Mouse (Mus musculus): Measurements from ENCODE around the gene Ttll1. TPM values are rescaled to one million over a fixed set of nuclear protein-coding genes. Genes with fewer than 3 reads are reported as not detected.

The Ttll1 gene
- polyA plus RNA-seq, 1 experiment from 2014 or later = 35.3 TPM

- WGBS = 75% methylated on average over 22 of the region's 22 CpGs
- Histone ChIP-seq H3K27me3 (ENCODE audit: control insufficient read depth, insufficient read depth, low read length) (no peaks in the 10 kb centered on the region), H3K9me3 (ENCODE audit: control insufficient read depth, low read length) (no peaks in the 10 kb centered on the region), H3K9ac (ENCODE audit: low read length) (no peak overlapping the region), H3K27ac (ENCODE audit: low read depth, low read length) (no peak overlapping the region), H3K4me1 (replicated peaks; ENCODE audit: control insufficient read depth, insufficient read depth, low read length) (no peaks in the 10 kb centered on the region), H3K4me3 (ENCODE audit: low read depth, low read length) (no peak overlapping the region), H3K4me2 (ENCODE audit: low read depth, low read length, severe bottlenecking) (no peak overlapping the region), H3K36me3 (ENCODE audit: control insufficient read depth, insufficient read depth, low read length) (no peaks in the 10 kb centered on the region; the same call in 1 of the 2 replicates)
- ATAC-seq (replicated peaks; ENCODE audit: low FRiP score) = no peak
- DNase-seq (ENCODE audit: low spot score) = no peak
These were observed 14.8 kb downstream of the Ttll1 start for GRCm38 (mm10) chr15:83495787-83496367.

- Histone ChIP-seq H3K9me3 (ENCODE audit: control insufficient read depth, low read length) (no peaks in the 10 kb centered on the region), H3K4me2 (ENCODE audit: low read depth, low read length, severe bottlenecking) (no peak overlapping the region), H3K36me3 (ENCODE audit: control insufficient read depth, insufficient read depth, low read length) (no peaks in the 10 kb centered on the region; the same call in 1 of the 2 replicates), H3K27ac (ENCODE audit: low read depth, low read length) (no peak overlapping the region), H3K9ac (ENCODE audit: low read length) (no peak overlapping the region), H3K27me3 (ENCODE audit: control insufficient read depth, insufficient read depth, low read length) (no peaks in the 10 kb centered on the region), H3K4me3 (ENCODE audit: low read depth, low read length) (no peak overlapping the region), H3K4me1 (replicated peaks; ENCODE audit: control insufficient read depth, insufficient read depth, low read length) (no peaks in the 10 kb centered on the region)
- WGBS = 89% methylated on average over 3 of the region's 3 CpGs
- no peak for DNase-seq (ENCODE audit: low spot score)
- ATAC-seq (replicated peaks; ENCODE audit: low FRiP score) = no peak
These were observed 15.5 kb downstream of the Ttll1 start for GRCm38 (mm10) chr15:83495195-83495594.

- no peaks in the 10 kb centered on the region for H3K4me1 ChIP-seq (replicated peaks; ENCODE audit: control insufficient read depth, insufficient read depth, low read length)
- H3K4me3 ChIP-seq (ENCODE audit: low read depth, low read length) = no peak overlapping the region
- no peak for DNase-seq (ENCODE audit: low spot score)
- ATAC-seq (replicated peaks; ENCODE audit: low FRiP score) = no peak
- 74% methylated on average over 6 of the region's 6 CpGs for WGBS
- no peaks in the 10 kb centered on the region; the same call in 1 of the 2 replicates for H3K36me3 ChIP-seq (ENCODE audit: control insufficient read depth, insufficient read depth, low read length)
- H3K27me3 ChIP-seq (ENCODE audit: control insufficient read depth, insufficient read depth, low read length) = no peaks in the 10 kb centered on the region
- H3K4me2 ChIP-seq (ENCODE audit: low read depth, low read length, severe bottlenecking) = no peak overlapping the region
- no peaks in the 10 kb centered on the region for H3K9me3 ChIP-seq (ENCODE audit: control insufficient read depth, low read length)
- H3K9ac ChIP-seq (ENCODE audit: low read length) = no peak overlapping the region
- H3K27ac ChIP-seq (ENCODE audit: low read depth, low read length) = no peak overlapping the region
These were observed 16.1 kb downstream of the Ttll1 start for GRCm38 (mm10) chr15:83494572-83494920.

GRCm38 (mm10) chr15:83493856-83494571 is 16.7 kb downstream of the Ttll1 start:
- H3K9me3 ChIP-seq (ENCODE audit: control insufficient read depth, low read length) = no peaks in the 10 kb centered on the region
- DNase-seq (ENCODE audit: low spot score) = no peak

GRCm38 (mm10) chr15:83491891-83492290 is 18.8 kb downstream of the Ttll1 start:
- H3K27me3 ChIP-seq (ENCODE audit: control insufficient read depth, insufficient read depth, low read length) = no peaks in the 10 kb centered on the region
- no peak overlapping the region for H3K9ac ChIP-seq (ENCODE audit: low read length)
- DNase-seq (ENCODE audit: low spot score) = no peak
- H3K4me3 ChIP-seq (ENCODE audit: low read depth, low read length) = no peak overlapping the region
- no peaks in the 10 kb centered on the region for H3K9me3 ChIP-seq (ENCODE audit: control insufficient read depth, low read length)
- no peak for ATAC-seq (replicated peaks; ENCODE audit: low FRiP score)
- H3K4me2 ChIP-seq (ENCODE audit: low read depth, low read length, severe bottlenecking) = no peak overlapping the region
- H3K4me1 ChIP-seq (replicated peaks; ENCODE audit: control insufficient read depth, insufficient read depth, low read length) = no peaks in the 10 kb centered on the region
- no peaks in the 10 kb centered on the region for H3K36me3 ChIP-seq (ENCODE audit: control insufficient read depth, insufficient read depth, low read length)
- 89% methylated on average over 5 of the region's 5 CpGs for WGBS
- H3K27ac ChIP-seq (ENCODE audit: low read depth, low read length) = no peak overlapping the region

More at GRCm38 (mm10) chr15:83493856-83494571, 16.7 kb downstream of the Ttll1 start:
- Histone ChIP-seq H3K4me1 (replicated peaks; ENCODE audit: control insufficient read depth, insufficient read depth, low read length) (no peaks in the 10 kb centered on the region), H3K9ac (ENCODE audit: low read length) (no peak overlapping the region), H3K4me2 (ENCODE audit: low read depth, low read length, severe bottlenecking) (no peak overlapping the region), H3K4me3 (ENCODE audit: low read depth, low read length) (no peak overlapping the region), H3K27ac (ENCODE audit: low read depth, low read length) (no peak overlapping the region), H3K36me3 (ENCODE audit: control insufficient read depth, insufficient read depth, low read length) (no peaks in the 10 kb centered on the region; the same call in 1 of the 2 replicates), H3K27me3 (ENCODE audit: control insufficient read depth, insufficient read depth, low read length) (no peaks in the 10 kb centered on the region)
- 81% methylated on average over 7 of the region's 7 CpGs for WGBS
- ATAC-seq (replicated peaks; ENCODE audit: low FRiP score) = no peak

GRCm38 (mm10) chr15:83489471-83489870 is 21.2 kb downstream of the Ttll1 start:
- DNase-seq (ENCODE audit: low spot score) (no peak), ATAC-seq (replicated peaks; ENCODE audit: low FRiP score) (no peak)
- H3K4me1 ChIP-seq (replicated peaks; ENCODE audit: control insufficient read depth, insufficient read depth, low read length) = no peaks in the 10 kb centered on the region
- H3K27me3 ChIP-seq (ENCODE audit: control insufficient read depth, insufficient read depth, low read length) = no peaks in the 10 kb centered on the region
- no peaks in the 10 kb centered on the region for H3K9me3 ChIP-seq (ENCODE audit: control insufficient read depth, low read length)
- WGBS = 94% methylated on average over 20 of the region's 20 CpGs
- no peak overlapping the region for H3K9ac ChIP-seq (ENCODE audit: low read length)
- H3K4me2 ChIP-seq (ENCODE audit: low read depth, low read length, severe bottlenecking) = no peak overlapping the region
- H3K36me3 ChIP-seq (ENCODE audit: control insufficient read depth, insufficient read depth, low read length) = no peaks in the 10 kb centered on the region
- no peak overlapping the region for H3K27ac ChIP-seq (ENCODE audit: low read depth, low read length)
- H3K4me3 ChIP-seq (ENCODE audit: low read depth, low read length) = no peak overlapping the region

GRCm38 (mm10) chr15:83487477-83488115 is 23.1 kb downstream of the Ttll1 start:
- H3K27ac ChIP-seq (ENCODE audit: low read depth, low read length) = no peak overlapping the region
- no peak for ATAC-seq (replicated peaks; ENCODE audit: low FRiP score)
- 75% methylated on average over 9 of the region's 9 CpGs for WGBS

GRCm38 (mm10) chr15:83484311-83484710 is 26.4 kb downstream of the Ttll1 start:
- H3K4me3 ChIP-seq (ENCODE audit: low read depth, low read length) = no peak overlapping the region
- H3K9me3 ChIP-seq (ENCODE audit: control insufficient read depth, low read length) = no peaks in the 10 kb centered on the region
- no peak for DNase-seq (ENCODE audit: low spot score)
- H3K27ac ChIP-seq (ENCODE audit: low read depth, low read length) = no peak overlapping the region
- no peak overlapping the region for H3K9ac ChIP-seq (ENCODE audit: low read length)
- H3K4me2 ChIP-seq (ENCODE audit: low read depth, low read length, severe bottlenecking) = no peak overlapping the region
- no peaks in the 10 kb centered on the region for H3K4me1 ChIP-seq (replicated peaks; ENCODE audit: control insufficient read depth, insufficient read depth, low read length)
- no peaks in the 10 kb centered on the region for H3K27me3 ChIP-seq (ENCODE audit: control insufficient read depth, insufficient read depth, low read length)
- no peak for ATAC-seq (replicated peaks; ENCODE audit: low FRiP score)
- H3K36me3 ChIP-seq (ENCODE audit: control insufficient read depth, insufficient read depth, low read length) = 0 out of 2 replicates have a peak, but pooled peaks cover 2% of the 10 kb centered on the region
- 89% methylated on average over 10 of the region's 10 CpGs for WGBS

More at GRCm38 (mm10) chr15:83487477-83488115, 23.1 kb downstream of the Ttll1 start:
- no peak overlapping the region for H3K4me3 ChIP-seq (ENCODE audit: low read depth, low read length)
- H3K9ac ChIP-seq (ENCODE audit: low read length) = no peak overlapping the region
- H3K4me1 ChIP-seq (replicated peaks; ENCODE audit: control insufficient read depth, insufficient read depth, low read length) = no peaks in the 10 kb centered on the region
- 0 out of 2 replicates have a peak, but pooled peaks cover 2% of the 10 kb centered on the region for H3K36me3 ChIP-seq (ENCODE audit: control insufficient read depth, insufficient read depth, low read length)
- H3K4me2 ChIP-seq (ENCODE audit: low read depth, low read length, severe bottlenecking) = no peak overlapping the region
- H3K9me3 ChIP-seq (ENCODE audit: control insufficient read depth, low read length) = no peaks in the 10 kb centered on the region
- no peaks in the 10 kb centered on the region for H3K27me3 ChIP-seq (ENCODE audit: control insufficient read depth, insufficient read depth, low read length)
- DNase-seq (ENCODE audit: low spot score) = no peak

Data from forebrain, embryonic 11.5 days (tissue).